Mouse (Mus musculus): ENCODE results near the gene Wdr61.

DNA sequence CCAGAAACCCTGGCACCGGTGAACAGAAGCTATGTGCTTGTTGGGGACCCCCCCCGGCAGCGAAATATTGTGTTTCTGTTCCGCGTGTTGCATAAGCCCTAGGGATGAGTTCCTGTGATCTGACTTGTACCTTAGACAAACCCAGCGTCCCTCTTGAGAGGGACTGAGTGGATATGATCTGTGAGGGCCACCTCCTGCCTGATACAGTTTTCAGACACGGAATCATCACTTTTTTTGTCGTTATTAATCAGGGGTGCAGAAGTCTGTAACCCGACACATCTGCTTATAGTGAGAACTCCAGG is 34.2 kb downstream of the Wdr61 start:
- TF ChIP-seq CTCF (IDR thresholded peaks at IDR 0.05; ENCODE audit: low read depth) (no peak), EP300 (IDR thresholded peaks at IDR 0.05; ENCODE audit: low read depth) (no peak)

Data from liver, embryonic 14.5 days (tissue).